Mouse (Mus musculus): ENCODE data around the gene Rhob.
A peak's percentile ranks its signal among the peaks of the same experiment; 100 is the strongest.

The Rhob gene

DNA sequence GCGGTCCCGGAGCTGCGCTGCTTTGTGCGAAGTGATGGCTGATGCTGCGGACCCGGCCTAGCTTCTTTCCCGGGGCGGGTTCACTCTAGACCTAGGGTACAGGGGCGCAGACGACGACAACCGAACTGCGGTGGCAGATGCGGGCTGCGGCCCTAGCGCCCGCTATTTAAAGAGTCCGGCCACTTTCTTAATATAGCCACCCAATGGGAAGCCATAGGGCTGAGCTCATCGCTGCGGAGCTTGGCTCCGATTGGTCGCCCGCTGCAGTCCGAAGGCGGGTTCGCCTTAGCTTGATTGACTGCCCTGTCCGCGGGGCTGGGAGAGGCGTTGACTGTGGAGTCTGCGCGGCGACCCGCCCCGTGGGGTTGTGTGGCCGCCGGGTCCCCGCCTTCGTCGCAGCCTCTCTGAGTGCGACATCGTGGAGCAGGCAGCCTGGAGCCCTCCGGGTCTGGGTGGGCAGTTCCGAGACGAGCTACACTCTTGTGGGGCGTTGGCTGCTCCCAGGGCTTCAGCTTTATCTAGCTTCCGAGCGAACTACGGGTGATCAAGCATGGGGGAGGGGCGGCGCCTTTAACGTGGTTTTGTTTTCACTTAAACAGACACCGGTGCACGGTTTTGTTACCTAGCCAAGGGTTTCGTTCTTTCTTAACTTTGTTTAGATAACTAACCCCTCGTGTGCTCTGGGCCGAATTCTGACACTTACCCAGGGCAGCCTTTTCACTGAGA lies at the start of gene Rhob:
Gene Rhob, minus strand, starts transcription at position 139 of the 726 bp plus-strand sequence.
- DNase-seq = peak; percentile 98

DNA sequence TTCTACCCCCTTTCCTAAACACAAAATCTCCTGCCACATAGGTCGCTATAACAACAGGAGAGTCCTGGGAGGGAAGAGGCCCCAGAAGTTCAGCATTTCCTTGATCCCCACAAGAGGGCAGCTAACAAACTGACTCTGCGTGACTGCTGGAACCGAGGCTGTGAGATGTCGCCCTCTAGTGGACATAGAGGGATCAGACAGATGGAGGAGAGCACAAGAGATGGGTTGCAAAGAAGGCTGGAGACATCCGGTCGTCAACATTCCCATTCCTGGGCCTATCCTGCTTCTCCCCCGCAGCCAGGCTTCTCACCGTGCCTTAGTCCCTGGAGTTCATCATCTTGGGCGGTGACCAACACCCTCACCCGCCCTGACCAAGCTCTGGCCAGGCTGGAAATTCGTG lies 47.5 kb upstream of the Rhob start:
- DNase-seq = peak; percentile 46

DNA sequence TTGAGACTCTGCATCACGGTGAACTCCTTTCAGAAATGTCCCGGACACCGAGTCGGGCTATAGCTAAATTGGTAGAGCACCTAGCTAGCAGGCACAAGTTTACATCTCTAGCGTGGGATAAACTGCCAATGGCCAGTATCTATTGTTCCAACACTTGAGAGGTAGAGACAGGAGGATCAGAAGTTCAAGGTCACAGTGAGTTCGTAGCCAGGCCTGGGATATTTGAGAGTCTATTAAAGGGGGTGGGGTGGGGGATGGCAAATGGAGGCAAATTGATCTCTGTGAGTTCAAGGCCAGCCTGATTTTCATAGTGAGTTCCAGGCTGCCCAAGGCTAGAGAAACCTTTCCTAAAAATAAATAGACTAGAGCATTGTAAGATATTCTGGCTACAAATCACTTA lies 47.0 kb upstream of the Rhob start:
- DNase-seq = no peak

DNA sequence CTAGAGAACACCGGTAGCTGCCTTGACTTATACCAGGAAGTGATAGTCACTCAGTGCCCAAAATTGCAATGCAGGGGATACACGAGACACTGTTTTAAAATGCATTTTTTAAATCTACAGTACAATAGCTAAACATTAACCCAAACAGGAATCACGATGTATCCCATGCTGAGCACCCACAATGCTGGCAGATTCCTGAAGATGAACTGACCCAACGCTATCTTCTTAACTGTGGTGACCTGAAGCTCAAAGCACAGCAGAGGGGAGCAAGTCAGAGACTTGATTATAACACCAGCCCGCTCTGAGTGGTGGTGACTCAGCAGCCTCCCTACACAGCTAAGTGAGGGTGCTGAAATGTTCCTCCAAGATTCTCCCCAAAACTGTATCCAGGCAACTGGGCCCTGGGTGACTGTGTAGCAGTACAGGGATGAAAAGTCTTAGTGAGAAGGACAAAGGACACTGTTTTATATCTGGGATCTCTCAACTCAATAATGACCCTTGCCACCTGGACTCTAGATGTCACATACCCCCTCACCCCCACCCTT lies 45.3 kb upstream of the Rhob start:
- DNase-seq = no peak

DNA sequence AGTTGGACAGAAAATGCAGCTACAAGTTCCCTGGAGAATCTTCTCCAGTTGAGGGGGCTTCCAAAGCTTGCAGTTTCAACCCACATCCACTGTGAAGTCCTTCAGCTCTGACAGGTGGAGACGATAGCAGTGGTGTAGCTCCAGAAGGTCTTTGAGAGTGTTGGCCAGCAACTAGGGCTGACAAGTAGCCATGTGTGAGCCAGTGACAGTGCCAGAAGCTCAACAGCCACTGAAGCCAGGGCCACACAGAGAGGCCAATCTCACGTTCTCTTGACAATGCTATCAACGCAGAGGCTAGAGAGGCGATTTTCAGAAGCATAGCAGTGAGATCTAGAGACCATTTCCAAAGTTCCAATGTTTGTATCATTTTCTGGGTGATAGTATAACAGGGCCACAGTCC lies 42.6 kb upstream of the Rhob start:
- DNase-seq = no peak

DNA sequence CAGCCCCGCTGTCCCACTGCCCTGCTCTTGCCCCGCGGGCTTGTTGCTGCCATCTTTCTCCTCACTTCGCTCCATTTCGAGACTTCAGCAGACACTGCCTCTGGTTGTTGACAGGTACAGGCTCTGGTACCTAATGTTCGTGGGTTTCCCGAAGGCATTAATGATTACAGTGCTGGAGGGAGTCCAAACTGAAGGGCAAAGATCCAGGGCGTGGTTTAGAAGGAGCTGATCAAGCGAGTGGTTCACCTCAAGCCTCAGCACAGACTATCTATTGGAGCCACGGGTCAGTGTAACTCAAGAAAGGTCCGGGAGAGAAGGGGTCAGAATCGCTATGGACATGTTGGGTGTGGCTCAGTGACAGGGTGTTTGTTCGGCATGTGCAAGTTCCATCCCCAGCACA lies 39.7 kb upstream of the Rhob start:
- no peak for DNase-seq

DNA sequence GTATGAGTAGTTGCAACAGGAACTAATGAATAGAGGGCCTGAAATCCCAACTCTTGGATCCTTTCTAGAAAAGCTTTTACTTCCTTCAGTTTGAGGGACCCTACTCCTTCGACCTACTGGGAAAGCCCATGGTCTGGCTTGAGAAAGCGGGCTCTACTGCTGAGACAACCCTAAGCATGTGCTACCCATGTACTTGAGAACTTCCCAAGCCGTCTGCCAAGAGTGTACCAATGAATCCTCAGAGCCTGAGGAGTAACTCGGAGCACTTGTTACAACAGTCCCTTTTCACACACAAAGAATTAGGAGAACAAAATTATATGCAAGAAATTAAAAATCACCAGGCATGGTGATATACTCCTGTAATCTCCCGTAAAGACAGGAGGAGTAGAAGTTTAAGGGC lies 37.5 kb upstream of the Rhob start:
- DNase-seq = no peak

DNA sequence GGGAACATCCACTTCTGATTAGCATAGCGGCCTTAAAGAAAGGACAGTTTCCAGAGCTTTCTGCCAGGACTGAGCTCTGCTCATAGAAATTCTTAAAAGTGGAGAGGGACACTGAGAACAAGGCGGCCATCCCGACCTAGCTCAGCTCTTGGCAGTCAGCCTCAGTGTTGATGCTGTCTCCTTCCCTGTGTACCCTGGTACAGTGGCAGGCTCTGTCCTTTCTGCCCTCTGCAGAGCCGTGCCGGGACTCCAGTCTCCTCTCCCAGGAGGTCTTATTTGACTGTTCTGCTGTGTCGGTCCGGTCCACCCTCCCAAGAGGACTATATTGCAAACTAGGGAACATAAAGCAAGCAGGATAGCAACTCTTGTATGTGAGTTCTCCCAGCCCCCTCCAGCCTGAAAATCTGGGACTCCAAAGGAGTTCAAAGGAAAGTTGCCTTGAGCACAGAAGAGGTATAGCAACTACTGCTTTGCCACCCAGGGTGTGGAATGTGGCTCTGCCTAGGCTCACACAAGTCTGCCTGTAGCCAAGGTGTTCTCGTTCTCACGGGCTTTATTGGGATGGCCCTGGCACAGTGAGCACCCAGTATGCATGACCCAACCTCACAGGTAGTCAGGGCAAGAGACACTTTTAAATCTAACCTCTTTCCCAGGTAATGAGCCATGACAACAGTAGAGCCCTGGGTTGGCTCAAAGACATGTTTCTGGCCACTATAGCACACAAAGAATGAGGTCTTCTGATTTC lies 36.6 kb upstream of the Rhob start:
- DNase-seq = no peak

DNA sequence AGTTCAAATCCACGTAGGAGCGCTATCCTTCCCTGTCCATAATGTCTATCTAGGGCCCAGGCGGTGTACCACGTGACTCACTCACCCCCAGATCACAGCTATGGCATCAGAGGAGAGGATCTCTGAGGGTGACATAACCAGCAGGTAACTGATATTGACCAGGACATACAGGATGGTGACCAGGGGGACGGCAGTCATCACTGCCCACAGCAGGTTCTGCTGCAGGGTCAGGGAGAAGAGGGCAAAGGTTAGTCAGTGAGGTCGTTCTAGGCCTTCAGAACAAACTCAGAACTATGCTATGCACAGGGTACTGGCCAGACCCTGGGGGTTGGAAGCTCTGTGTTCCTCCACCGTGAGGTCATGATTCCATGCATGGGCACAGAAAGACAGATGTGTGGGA lies 35.8 kb upstream of the Rhob start:
- DNase-seq = no peak

DNA sequence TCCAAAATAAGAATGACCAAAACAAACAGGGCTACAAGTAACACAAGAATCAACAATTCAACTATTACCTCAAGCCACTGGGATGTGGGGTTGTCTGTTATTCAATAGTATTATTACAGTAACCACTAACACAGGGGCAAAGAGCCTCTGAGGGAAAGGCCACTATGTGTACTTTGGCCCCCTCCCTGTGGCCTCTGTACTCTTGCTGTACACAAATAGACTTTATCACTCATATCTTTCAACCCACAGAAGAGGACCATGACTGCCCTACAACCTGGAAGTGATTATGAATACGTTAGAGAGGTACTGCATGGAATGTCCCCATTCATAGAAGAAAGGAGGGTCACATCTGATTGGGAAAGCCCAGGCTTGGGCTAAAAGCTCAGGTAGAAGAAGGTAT lies 35.1 kb upstream of the Rhob start:
- DNase-seq = no peak

DNA sequence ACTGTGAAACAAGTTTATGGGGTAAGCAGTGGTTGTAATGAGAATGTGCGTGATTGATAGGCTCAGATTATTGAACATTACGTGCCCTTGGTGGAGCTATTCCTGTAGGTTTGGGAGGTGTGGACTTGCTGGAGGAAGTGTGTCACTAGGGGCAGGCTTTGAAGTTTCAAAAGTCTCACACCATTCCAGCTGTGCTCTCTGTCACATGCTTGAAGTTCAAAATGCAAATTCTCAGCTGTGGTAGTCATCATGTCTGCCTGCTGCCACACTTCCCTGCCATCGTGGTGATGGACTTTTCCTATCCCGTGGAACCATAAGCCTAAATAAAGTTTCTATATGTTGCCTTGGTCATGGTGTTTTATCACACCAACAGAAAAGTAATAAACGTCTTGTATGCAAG lies 28.0 kb upstream of the Rhob start:
- no peak for DNase-seq

DNA sequence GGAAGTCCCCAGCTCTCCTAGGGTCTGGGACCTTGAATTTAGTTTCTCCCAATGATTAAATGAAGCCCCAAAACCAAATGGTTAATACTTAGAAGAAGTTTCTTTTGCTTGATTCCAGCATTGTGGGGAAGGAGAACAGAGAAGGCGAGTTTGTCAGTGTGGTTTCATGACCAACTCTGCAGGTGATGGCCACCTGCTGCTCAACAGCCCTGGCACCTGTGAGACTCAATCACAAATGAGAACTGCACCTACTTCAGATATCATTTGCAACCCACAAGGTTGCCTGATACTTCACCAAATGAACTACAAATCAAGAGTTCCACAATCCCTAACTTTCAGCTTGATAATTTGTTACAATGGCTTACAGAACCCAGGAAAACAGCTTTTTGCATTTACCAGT lies 27.4 kb upstream of the Rhob start:
- no peak for DNase-seq

DNA sequence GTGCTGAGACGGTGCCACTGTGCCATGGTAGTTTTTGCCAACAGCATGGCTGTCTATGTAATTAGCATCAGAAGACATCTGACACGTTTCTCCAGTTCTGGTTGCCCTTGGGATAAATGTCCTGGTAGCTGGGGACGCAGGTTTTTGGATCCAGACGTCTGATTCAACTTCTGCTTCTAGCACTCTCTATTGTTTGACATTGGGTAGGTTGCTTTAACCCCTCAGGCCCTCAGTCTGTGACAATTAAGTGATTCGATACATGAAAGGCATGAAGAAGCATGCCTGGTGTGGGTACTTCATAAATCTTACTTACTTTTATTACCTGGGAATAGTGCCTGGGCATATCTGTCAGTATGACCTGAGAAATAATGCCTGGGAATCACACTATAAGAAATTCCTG lies 24.3 kb upstream of the Rhob start:
- no peak for DNase-seq

DNA sequence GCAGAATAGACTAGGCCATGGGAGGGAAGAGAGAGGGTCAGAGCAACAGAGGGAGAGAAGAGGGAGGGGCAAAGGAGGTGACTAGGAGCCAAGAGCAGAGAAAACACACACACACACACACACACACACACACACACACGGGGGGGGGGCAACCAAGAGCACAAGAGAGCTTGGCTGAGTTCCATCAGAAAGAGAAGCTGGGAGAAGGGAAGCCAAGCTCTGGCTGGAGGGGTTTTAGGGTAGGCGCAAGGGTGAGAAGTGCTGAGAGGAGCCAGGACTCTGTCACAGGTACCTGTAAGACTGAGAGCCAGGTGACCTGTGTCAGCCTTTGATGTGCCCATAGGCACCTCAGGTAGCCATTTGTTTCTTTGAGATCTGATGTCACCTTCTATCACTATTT lies 22.9 kb upstream of the Rhob start:
- DNase-seq = no peak

DNA sequence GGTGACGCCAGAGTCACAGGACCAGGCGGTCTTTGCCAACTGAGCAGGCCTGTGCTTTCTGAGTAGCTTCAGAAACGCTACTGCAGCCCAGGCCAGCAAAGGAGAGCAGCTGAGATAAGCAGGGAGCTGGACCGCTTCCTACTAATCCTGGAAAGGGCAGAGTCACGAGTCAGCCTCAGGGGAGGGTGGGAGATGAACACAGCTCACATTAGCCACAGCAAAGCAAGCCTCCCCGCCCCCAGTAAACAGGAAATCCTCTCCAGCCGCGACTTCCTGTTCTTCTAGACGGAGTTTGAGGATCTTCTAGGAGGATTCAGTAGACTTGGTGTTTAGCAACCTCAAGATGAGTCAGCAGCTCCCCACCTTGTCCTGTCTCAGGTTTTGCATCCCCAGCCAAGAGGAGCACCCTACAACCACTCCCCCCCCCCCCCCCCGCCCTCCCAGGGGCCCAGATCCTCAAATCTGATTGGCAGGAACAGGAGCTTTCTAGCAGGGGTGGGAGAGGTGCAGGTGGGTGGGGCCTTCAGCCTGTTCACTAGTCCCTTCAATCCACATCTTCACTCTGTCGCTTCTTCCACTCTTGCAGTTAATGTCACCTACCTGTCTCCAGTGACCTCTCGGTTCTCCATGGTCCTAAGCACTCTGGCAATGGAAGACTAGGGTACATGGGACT lies 21.7 kb upstream of the Rhob start:
- peak; percentile 15 for DNase-seq

DNA sequence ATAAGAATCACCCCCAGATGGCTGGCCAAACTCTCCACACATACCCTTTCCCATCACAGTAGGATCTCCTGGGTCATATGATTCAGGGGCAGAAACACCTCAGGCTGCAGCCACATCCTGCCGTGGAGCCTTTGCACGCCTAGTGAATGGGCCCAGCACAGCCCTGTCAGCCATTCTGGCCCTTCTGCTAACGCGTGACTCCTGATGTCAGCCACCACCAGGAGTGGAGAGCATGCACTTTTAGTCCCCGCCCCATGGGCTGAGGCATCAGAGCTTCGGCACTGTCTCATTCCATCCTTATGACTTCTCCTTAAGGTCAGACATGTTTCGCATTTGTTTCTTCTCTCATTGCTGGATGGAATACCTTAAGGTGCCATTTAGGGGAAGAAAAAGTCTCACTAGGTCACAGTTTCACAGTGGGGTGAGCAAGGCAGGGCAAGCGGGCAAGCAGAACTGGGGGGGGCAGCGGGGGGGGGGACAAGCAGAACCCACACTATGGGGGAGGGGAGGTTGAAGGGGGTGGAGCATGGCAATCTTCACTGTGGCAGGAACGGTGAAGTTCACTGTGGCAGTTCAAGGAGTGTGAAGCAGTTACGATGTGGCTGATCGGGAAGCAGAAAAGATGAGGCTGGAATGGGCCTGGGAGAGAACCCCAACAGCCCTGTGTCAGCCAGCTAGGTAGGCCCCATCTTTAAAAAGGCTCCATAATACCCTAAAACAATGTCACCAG lies 19.8 kb upstream of the Rhob start:
- DNase-seq = no peak

DNA sequence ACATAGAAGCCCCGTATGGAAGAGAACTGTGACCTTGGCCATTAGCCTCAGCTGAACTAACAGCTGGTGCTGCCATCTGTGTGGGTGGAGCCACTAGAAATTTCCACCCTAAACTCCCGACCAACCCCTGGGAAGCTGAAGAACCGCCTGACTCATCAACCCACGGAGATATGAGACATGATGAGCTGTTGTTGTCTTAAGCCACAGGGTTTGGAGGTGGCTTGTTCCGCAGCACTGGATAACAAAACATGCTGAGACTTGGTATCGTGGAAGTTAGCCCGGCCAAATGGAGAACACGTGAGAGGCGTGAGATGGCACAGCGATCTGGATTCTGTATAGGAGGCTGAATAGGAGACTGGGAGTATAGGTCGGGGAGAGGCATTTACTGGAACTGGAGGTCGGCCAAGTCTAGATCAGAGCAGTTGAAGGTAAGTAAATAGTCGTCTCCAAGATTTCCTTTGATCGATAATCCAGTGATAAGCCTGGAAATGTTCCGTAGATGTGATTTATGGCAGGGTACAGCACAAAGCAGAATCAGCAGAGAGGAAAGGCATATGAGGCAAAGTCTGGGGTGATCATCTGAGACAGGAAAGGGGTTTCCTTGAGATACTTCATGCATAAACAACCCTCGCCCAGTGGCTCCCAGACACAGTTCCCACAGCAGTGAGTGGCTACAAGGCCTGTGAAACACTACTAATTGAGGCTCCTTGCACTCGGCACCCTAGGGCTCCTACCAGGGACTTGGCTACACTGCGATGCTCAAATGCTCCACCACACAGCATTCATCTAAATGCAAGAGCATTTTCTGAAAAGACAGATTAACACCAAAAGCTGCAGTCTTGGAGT lies 11.5 kb upstream of the Rhob start:
- DNase-seq = no peak

DNA sequence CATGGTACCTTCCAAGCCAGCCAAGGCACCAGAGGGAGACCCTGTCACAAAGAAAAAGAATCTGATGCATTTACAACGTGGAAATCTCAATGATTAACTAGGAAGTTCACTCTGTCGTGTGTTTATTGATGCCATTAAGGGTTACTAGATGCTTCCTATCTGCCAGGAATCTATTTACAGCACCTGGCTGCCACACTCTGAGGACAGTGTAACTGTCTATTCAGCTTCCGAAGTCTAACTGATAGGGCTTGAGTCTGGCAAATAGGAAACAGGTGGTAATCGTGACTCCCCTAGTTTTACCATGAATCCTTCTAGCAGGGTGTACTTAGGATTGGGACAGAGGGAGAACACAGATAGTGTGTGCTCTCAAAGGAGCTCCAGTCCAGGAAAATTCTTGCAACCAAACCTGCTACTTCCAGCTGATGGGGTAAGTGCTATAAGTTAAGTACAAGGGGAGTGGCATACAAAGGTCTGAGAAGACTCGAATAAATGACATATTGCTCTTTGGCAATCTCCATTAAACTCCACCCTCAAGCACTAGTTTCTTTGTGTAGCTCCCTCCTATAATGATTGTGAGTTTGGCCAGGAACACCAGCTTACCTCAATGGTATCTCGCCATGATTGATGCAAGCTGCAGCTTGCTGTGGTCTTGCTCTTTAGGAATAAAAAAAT lies 10.6 kb upstream of the Rhob start:
- no peak for DNase-seq

DNA sequence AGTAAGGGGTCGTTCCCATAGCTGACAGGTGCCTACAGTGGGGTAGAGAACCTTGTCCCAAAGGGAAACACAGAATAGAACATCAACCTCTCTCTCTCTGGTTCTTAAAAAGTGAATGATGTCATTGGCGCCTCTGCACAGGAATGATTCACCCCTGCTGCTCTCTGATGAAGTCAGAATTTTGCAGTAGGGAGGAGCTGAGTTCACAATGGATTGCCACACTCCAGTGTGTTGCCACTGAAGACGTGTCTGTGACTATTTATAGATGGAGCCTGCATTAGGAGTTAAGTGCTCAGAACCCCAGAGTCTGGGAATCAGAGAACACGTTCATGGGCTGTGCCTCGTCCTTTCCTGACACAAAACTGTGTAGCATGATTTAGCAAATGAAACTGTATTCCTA lies 9.9 kb upstream of the Rhob start:
- DNase-seq = no peak

DNA sequence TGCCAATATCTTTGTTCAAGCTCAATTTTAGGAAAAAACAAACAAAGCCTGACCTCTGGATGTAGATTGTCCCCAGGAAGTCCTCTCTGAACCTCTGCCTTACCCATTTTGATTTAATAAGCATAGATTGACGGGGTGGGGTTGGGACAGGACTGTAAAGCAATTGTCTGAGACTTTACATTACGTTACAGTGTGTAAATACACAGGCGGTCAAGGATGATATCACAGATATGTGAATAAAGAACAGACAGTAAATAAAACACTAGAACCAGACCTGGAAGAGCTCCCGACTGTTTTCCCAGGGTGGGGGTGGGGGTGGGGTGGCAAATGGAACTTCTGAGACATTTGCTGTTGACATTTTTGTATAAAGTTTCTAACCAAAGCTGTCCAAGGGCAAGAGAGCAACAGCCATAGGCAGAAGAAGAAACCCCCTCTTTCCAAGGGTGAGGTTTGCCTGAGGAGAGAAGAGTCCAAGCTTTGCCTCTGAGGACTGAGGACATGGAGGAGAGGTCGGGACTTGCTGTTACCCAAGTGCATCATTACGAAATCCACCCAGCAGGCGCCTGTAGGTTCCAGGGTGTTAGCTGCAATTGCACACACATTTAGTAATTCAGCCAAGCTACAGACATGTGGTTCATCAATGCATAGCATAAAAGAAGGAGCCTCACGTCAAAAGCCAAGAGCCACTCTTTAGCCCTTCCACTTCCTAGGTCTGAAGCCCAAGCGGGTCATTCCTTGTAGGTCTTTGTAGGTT lies 7.3 kb upstream of the Rhob start:
- DNase-seq = no peak

DNA sequence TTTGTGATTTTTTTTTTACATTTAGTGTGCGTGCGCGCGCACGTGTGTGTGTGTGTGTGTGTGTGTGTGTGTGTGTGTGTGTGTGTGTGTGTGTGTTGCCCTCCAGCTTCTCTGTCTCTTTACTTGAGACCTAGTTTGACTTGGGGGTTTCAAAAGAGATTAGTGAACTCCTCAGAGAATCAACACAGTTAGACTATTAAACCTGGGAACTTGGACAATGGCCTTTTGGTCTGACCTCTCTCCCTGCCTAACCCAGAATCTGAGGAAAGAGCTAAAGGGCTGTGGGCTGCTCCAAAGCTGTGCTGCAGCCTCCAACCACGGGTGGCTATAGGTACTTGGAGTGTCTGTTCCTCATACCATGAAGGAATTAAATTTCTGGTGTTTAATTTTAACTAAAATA lies 4.3 kb upstream of the Rhob start:
- DNase-seq = no peak
